Mouse (Mus musculus) kidney, adult 2 months (tissue): Measurements from ENCODE around the gene Slc12a6.

ENCODE experiments used
- CTCF ChIP-seq: fragments of 200-500 bp; conservative IDR thresholded peaks from 2 replicates; pipeline ENCODE4 v1.5.1; 2011; ENCODE audit warnings: low read depth, mild to moderate bottlenecking, control low read depth, low read length, moderate library complexity, mixed read lengths; ENCODE audit not compliant: insufficient read depth, insufficient read length
- POLR2A ChIP-seq: fragments of 200-500 bp; IDR thresholded peaks from one replicate; pipeline ENCODE4 v1.6.1; 2011; ENCODE audit warnings: low read depth, low read length, control low read depth

GRCm38 (mm10) chr2:112285031-112285390 is 19.4 kb downstream of the Slc12a6 start:
- TF ChIP-seq CTCF, result no peak
- no peak for TF ChIP-seq POLR2A
